ENCODE assay signal across 9 mouse cellular contexts in genomic region chr3:41583621-41584020, GRCm38 (mm10). TPM values are rescaled to one million over a fixed set of nuclear protein-coding genes. Genes with fewer than 3 reads are reported as not detected.
DNase-seq lines count a peak whose midpoint lies in the region; ATAC-seq lines count a peak whose summit lies in the region.
"Had no signal": no experiment of that assay in that cellular context is flagged by ENCODE, and none has a peak within 500 bp of the region (broad histone marks: within the 10 kb centered on the region; RNA-seq: fewer than 3 reads in every experiment).

No protein-coding gene starts in this region.

- no peaks in the 10 kb centered on the region for H3K27me3 ChIP-seq in hindbrain, embryonic 13.5 days
- H3K27me3 ChIP-seq in hindbrain, embryonic 12.5 days, result no peaks in the 10 kb centered on the region
- no peaks in the 10 kb centered on the region for H3K27me3 ChIP-seq in heart, embryonic 15.5 days

- peaks cover 43% of the 10 kb centered on the region for H3K4me1 ChIP-seq in hindbrain, embryonic 13.5 days (replicated peaks)
- H3K4me1 ChIP-seq in hindbrain, embryonic 12.5 days, result peaks cover 39% of the 10 kb centered on the region
- H3K4me1 ChIP-seq in heart, embryonic 15.5 days (replicated peaks), result peaks cover 75% of the 10 kb centered on the region

- peak; percentile 32 for DNase-seq in adrenal gland, postnatal 10 days
- no peak for DNase-seq in adrenal gland, postnatal 4 days (ENCODE audit: low spot score in 2 of 2)
- peak; percentile 66 for DNase-seq in brain, adult 2 months (ENCODE audit: low read depth, low spot score)
- DNase-seq in lung, adult 18-20 months, result no peak
- no peak for DNase-seq in layer of hippocampus, postnatal 36 days
- DNase-seq: kidney, postnatal 36 days had no signal

- no peak overlapping the region for H3K9ac ChIP-seq in hindbrain, embryonic 13.5 days
- H3K9ac ChIP-seq in hindbrain, embryonic 12.5 days, result no peak overlapping the region
- peak overlapping the region; percentile 31 for H3K9ac ChIP-seq in heart, embryonic 15.5 days

- H3K9me3 ChIP-seq in hindbrain, embryonic 13.5 days, result no peaks in the 10 kb centered on the region
- no peaks in the 10 kb centered on the region for H3K9me3 ChIP-seq in hindbrain, embryonic 12.5 days (replicated peaks)
- no peaks in the 10 kb centered on the region for H3K9me3 ChIP-seq in heart, embryonic 15.5 days (replicated peaks)

- H3K4me2 ChIP-seq in hindbrain, embryonic 13.5 days, result no peak overlapping the region
- H3K4me2 ChIP-seq in hindbrain, embryonic 12.5 days (replicated peaks), result no peak overlapping the region
- H3K4me2 ChIP-seq in heart, embryonic 15.5 days, result no peak overlapping the region

- no peaks in the 10 kb centered on the region for H3K36me3 ChIP-seq in hindbrain, embryonic 13.5 days
- no peaks in the 10 kb centered on the region for H3K36me3 ChIP-seq in hindbrain, embryonic 12.5 days
- no peaks in the 10 kb centered on the region for H3K36me3 ChIP-seq in heart, embryonic 15.5 days

- ATAC-seq in hindbrain, embryonic 13.5 days (ENCODE audit: low FRiP score), result peak; percentile 26
- no peak for ATAC-seq in hindbrain, embryonic 12.5 days (ENCODE audit: low FRiP score)
- ATAC-seq in heart, embryonic 15.5 days (replicated peaks; ENCODE audit: insufficient number of reproducible peaks, insufficient read depth, low FRiP score, low read depth), result no peak

- peak overlapping the region; percentile 19 for H3K27ac ChIP-seq in hindbrain, embryonic 13.5 days
- no peak overlapping the region for H3K27ac ChIP-seq in hindbrain, embryonic 12.5 days
- H3K27ac ChIP-seq in heart, embryonic 15.5 days, result peak overlapping the region; percentile 65

- no peak overlapping the region for H3K4me3 ChIP-seq in hindbrain, embryonic 13.5 days
- H3K4me3 ChIP-seq in hindbrain, embryonic 12.5 days, result no peak overlapping the region
- H3K4me3 ChIP-seq in heart, embryonic 15.5 days, result no peak overlapping the region

- WGBS in hindbrain, embryonic 13.5 days, result 48% methylated on average over 4 of the region's 4 CpGs
- WGBS in hindbrain, embryonic 12.5 days, result 65% methylated on average over 4 of the region's 4 CpGs
- 51% methylated on average over 4 of the region's 4 CpGs for WGBS in heart, embryonic 15.5 days

RNA-seq across cellular contexts. Expression of gene Jade1, which starts 28.1 kb away (rescaled TPM):
- total RNA-seq in adrenal gland, postnatal 10 days (2021), result 10 to 100 TPM; 43.5 to 51.6 TPM
- total RNA-seq in adrenal gland, postnatal 4 days (2021), result 10 to 100 TPM; 57.5 to 59.7 TPM
- polyA plus RNA-seq in hindbrain, embryonic 13.5 days (2015; fragmentation: Nextera tagmentation; extraction: Ambion mirVana), result 11.2 and 12.4 TPM in 2 replicates
- 14.7 and 16.0 TPM in 2 replicates for polyA plus RNA-seq in hindbrain, embryonic 12.5 days (2016; fragmentation: Nextera tagmentation; extraction: Ambion mirVana)
- 15.9 and 16.0 TPM in 2 replicates for polyA plus RNA-seq in heart, embryonic 15.5 days (2015; fragmentation: Nextera tagmentation; extraction: Ambion mirVana)
- 10 to 100 TPM; 26.5 to 29.1 TPM for total RNA-seq in layer of hippocampus, postnatal 36 days (2021)

Comparison
In these comparisons a context has a peak if more than half of its experiments do, and no peak if none do; other contexts are left out.
1. DNase-seq: peak in adrenal gland, postnatal 10 days (single experiment) and brain, adult 2 months (single experiment); none in adrenal gland, postnatal 4 days (0 of 2), lung, adult 18-20 months (0 of 2) and layer of hippocampus, postnatal 36 days (0 of 2).